29 mouse cellular contexts compared by ENCODE assay signal in genomic region chr4:148397113-148397512, GRCm38 (mm10). TPM values are rescaled to one million over a fixed set of nuclear protein-coding genes. Genes with fewer than 3 reads are reported as not detected.
DNase-seq lines count a peak whose midpoint lies in the region; ATAC-seq and TF ChIP-seq lines count a peak whose summit lies in the region.
"Had no signal": no experiment of that assay in that cellular context is flagged by ENCODE, and none has a peak within 500 bp of the region (broad histone marks: within the 10 kb centered on the region; RNA-seq: fewer than 3 reads in every experiment).

No protein-coding gene starts in this region.

- H3K9me3 ChIP-seq in limb, embryonic 14.5 days (ENCODE audit: control insufficient read depth, low read length): no peaks in the 10 kb centered on the region
- no peaks in the 10 kb centered on the region for H3K9me3 ChIP-seq in heart, embryonic 12.5 days (replicated peaks)
- H3K9me3 ChIP-seq: forebrain, embryonic 15.5 days; G1E; heart, embryonic 15.5 days; liver, embryonic 12.5 days; midbrain, embryonic 12.5 days had no signal

- H3K4me3 ChIP-seq in limb, embryonic 14.5 days (replicated peaks; ENCODE audit: low read length): no peak overlapping the region
- no peak overlapping the region for H3K4me3 ChIP-seq in heart, embryonic 12.5 days
- H3K4me3 ChIP-seq: forebrain, embryonic 15.5 days; heart, embryonic 15.5 days; layer of hippocampus, adult 2 months; left cerebral cortex, adult 2 months; liver, embryonic 12.5 days; midbrain, embryonic 12.5 days had no signal

- no peak overlapping the region for H3K9ac ChIP-seq in limb, embryonic 14.5 days (ENCODE audit: low read depth, low read length, severe bottlenecking)
- H3K9ac ChIP-seq in heart, embryonic 12.5 days: no peak overlapping the region
- H3K9ac ChIP-seq: forebrain, embryonic 15.5 days; heart, embryonic 15.5 days; liver, embryonic 12.5 days; midbrain, embryonic 12.5 days had no signal

- no peak overlapping the region for H3K27ac ChIP-seq in limb, embryonic 14.5 days (replicated peaks; ENCODE audit: low read depth, low read length)
- no peak overlapping the region for H3K27ac ChIP-seq in heart, embryonic 12.5 days (ENCODE audit: poor library complexity, severe bottlenecking)
- H3K27ac ChIP-seq: forebrain, embryonic 15.5 days; heart, embryonic 15.5 days; layer of hippocampus, adult 2 months; left cerebral cortex, adult 2 months; liver, embryonic 12.5 days had no signal

- no peaks in the 10 kb centered on the region for H3K4me1 ChIP-seq in limb, embryonic 14.5 days (ENCODE audit: control insufficient read depth, insufficient read depth, low read length)
- H3K4me1 ChIP-seq in heart, embryonic 12.5 days (replicated peaks): no peaks in the 10 kb centered on the region
- H3K4me1 ChIP-seq: heart, embryonic 15.5 days; liver, embryonic 12.5 days had no signal

- DNase-seq in layer of hippocampus, adult 11-12 months (ENCODE audit: low spot score): peak; percentile 41
- no peak for DNase-seq in layer of hippocampus, postnatal 36 days
- DNase-seq in Muller cell, postnatal 12 days (ENCODE audit: inconsistent ontology term): peak; percentile 35
- peak; percentile 36 for DNase-seq in brain, adult 2 months (ENCODE audit: low read depth, low spot score)
- peak; percentile 25 for DNase-seq in limb, embryonic 14.5 days (ENCODE audit: low spot score)
- DNase-seq in gastrocnemius, postnatal 4 days (ENCODE audit: low spot score in 2 of 2): no peak
- DNase-seq: B cell, adult 2 months; cerebellum, adult 8-10 months; cerebellum, postnatal 36 days; gastrocnemius, postnatal 36 days; heart, postnatal 36 days; kidney, adult 18-20 months; kidney, postnatal 10 days; lung, adult 18-20 months; lung, postnatal 14 days; right cerebral cortex, postnatal 25 days; spleen, adult 18-20 months; thymus, postnatal 14 days had no signal

- no peak for TF ChIP-seq POLR2A in limb, embryonic 14.5 days (IDR thresholded peaks at IDR 0.05; ENCODE audit: borderline replicate concordance, extremely low read depth, insufficient read depth, insufficient read length)

- 81% methylated on average over 4 of the region's 4 CpGs for WGBS in limb, embryonic 14.5 days
- WGBS in heart, embryonic 12.5 days: 75% methylated on average over 4 of the region's 4 CpGs

- no peaks in the 10 kb centered on the region for H3K36me3 ChIP-seq in limb, embryonic 14.5 days (ENCODE audit: control insufficient read depth, insufficient read depth, low read length)
- H3K36me3 ChIP-seq in heart, embryonic 12.5 days: no peaks in the 10 kb centered on the region
- H3K36me3 ChIP-seq: forebrain, embryonic 15.5 days; G1E; heart, embryonic 15.5 days; liver, embryonic 12.5 days; midbrain, embryonic 12.5 days had no signal

- ATAC-seq in limb, embryonic 14.5 days (ENCODE audit: low FRiP score, low read depth): peak; percentile 51
- ATAC-seq in heart, embryonic 12.5 days (ENCODE audit: insufficient number of reproducible peaks, low FRiP score): no peak
- no peak for ATAC-seq in cerebellum, adult (ENCODE audit: insufficient number of reproducible peaks, low FRiP score, low TSS enrichment)
- ATAC-seq: activated CD4-positive, CD25-positive, alpha-beta regulatory T cell, adult 4 months; forebrain, embryonic 15.5 days; inflammation-experienced regulatory T-cells, adult 6 months; liver, embryonic 12.5 days had no signal

- H3K27me3 ChIP-seq in limb, embryonic 14.5 days (ENCODE audit: control insufficient read depth, insufficient read depth, low read length): no peaks in the 10 kb centered on the region
- H3K27me3 ChIP-seq in heart, embryonic 12.5 days (replicated peaks): peaks cover 38% of the 10 kb centered on the region

- H3K4me2 ChIP-seq in limb, embryonic 14.5 days (replicated peaks; ENCODE audit: low read depth, low read length, severe bottlenecking): no peak overlapping the region
- no peak overlapping the region for H3K4me2 ChIP-seq in heart, embryonic 12.5 days
- H3K4me2 ChIP-seq: forebrain, embryonic 15.5 days; heart, embryonic 15.5 days; liver, embryonic 12.5 days; midbrain, embryonic 12.5 days had no signal

RNA-seq across cellular contexts. Expression of gene Ubiad1, which starts 47.5 kb away (rescaled TPM):
- total RNA-seq in layer of hippocampus, postnatal 36 days (2021): 1 to 10 TPM; 7.9 to 8.4 TPM
- polyA plus RNA-seq in limb, embryonic 14.5 days (2012; rRNA removed): 15.0 and 18.0 TPM in 2 replicates
- polyA plus RNA-seq in limb, embryonic 14.5 days (2014; fragmentation: Nextera tagmentation; extraction: Ambion mirVana): 14.0 and 18.2 TPM in 2 replicates
- polyA plus RNA-seq in heart, embryonic 12.5 days (2016; fragmentation: Nextera tagmentation; extraction: Ambion mirVana): 21.6 and 22.3 TPM in 2 replicates
- 10 to 100 TPM in 1 of 2 experiments, 1 to 10 TPM in 1; 9.7 to 11.0 TPM for total RNA-seq in gastrocnemius, postnatal 4 days (2021)

RNA-seq across cellular contexts. Expression of gene Mtor, which starts 51.3 kb away (rescaled TPM):
- 10 to 100 TPM; 80.7 to 85.9 TPM for total RNA-seq in layer of hippocampus, postnatal 36 days (2021)
- 18.0 and 20.3 TPM in 2 replicates for polyA plus RNA-seq in limb, embryonic 14.5 days (2012; rRNA removed)
- 18.5 and 21.6 TPM in 2 replicates for polyA plus RNA-seq in limb, embryonic 14.5 days (2014; fragmentation: Nextera tagmentation; extraction: Ambion mirVana)
- polyA plus RNA-seq in heart, embryonic 12.5 days (2016; fragmentation: Nextera tagmentation; extraction: Ambion mirVana): 21.8 and 23.1 TPM in 2 replicates
- 10 to 100 TPM; 39.3 to 42.0 TPM for total RNA-seq in gastrocnemius, postnatal 4 days (2021)

Comparison
In these comparisons a context has a peak if more than half of its experiments do, and no peak if none do; other contexts are left out.
1. DNase-seq: peak in layer of hippocampus, adult 11-12 months (single experiment), Muller cell, postnatal 12 days (single experiment), brain, adult 2 months (single experiment) and limb, embryonic 14.5 days (single experiment); none in layer of hippocampus, postnatal 36 days (0 of 2) and gastrocnemius, postnatal 4 days (0 of 2).